Mouse (Mus musculus): ENCODE measurements around the gene Cpa2. TPM values are rescaled to one million over a fixed set of nuclear protein-coding genes. Genes with fewer than 3 reads are reported as not detected.

Gene Cpa2
- polyA plus RNA-seq, 1 experiment from 2014 or later: 3.3 TPM

DNA sequence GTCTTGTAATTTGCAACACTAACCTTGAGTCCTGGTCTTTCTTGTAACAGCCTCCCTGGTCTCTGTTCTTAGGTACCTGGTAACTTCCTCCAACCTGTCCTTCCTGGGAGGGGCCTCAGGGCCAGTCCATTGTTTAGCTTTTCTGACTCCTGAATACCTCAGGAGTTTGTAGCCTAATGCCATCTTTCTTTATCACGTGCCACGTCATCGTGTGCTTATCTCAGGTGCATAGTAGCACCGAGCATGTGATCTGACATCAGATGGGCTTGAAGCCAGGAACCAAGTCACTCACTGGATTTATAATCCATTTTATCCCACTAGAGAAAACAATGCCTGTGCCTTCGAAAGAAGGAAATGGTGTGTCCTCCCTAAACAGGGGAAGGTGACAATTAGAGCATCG lies 22.2 kb downstream of the Cpa2 start:
- Histone ChIP-seq H3K9ac (ENCODE audit: low read depth, low read length) (no peak overlapping the region), H3K27ac (replicated peaks; ENCODE audit: low read depth, low read length) (no peak overlapping the region), H3K9me3 (ENCODE audit: control insufficient read depth, low read length) (no peaks in the 10 kb centered on the region), H3K27me3 (replicated peaks; ENCODE audit: control insufficient read depth, insufficient read depth, low read length) (no peaks in the 10 kb centered on the region), H3K4me2 (ENCODE audit: low read depth, low read length) (no peak overlapping the region), H3K4me3 (ENCODE audit: low read depth, low read length) (no peak overlapping the region), H3K36me3 (ENCODE audit: control insufficient read depth, insufficient read depth, low read length) (no peaks in the 10 kb centered on the region), H3K4me1 (ENCODE audit: control insufficient read depth, insufficient read depth, low read length) (no peaks in the 10 kb centered on the region)
- WGBS: 80% methylated on average over 6 of the region's 6 CpGs
- ATAC-seq (ENCODE audit: low read depth) (no peak), DNase-seq (ENCODE audit: low spot score) (no peak)

DNA sequence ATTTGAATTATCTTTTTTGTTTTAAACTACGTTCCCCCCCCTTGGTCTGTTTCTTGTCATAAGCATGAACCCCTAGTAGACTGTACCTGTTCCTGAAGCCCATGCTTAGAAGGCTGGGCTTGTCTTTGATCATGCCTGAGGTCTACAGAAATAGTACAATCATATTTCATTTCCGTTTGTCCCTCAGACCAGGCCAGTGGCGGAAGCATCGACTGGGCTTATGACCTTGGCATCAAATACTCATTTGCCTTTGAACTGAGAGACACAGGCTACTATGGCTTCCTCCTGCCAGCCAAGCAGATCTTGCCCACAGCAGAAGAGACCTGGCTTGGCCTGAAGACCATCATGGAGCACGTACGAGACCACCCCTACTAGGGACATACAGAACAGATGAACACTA lies 22.7 kb downstream of the Cpa2 start:
- Histone ChIP-seq H3K9ac (ENCODE audit: low read depth, low read length) (no peak overlapping the region), H3K27me3 (replicated peaks; ENCODE audit: control insufficient read depth, insufficient read depth, low read length) (no peaks in the 10 kb centered on the region), H3K27ac (replicated peaks; ENCODE audit: low read depth, low read length) (no peak overlapping the region), H3K36me3 (ENCODE audit: control insufficient read depth, insufficient read depth, low read length) (no peaks in the 10 kb centered on the region), H3K4me2 (ENCODE audit: low read depth, low read length) (no peak overlapping the region), H3K4me3 (ENCODE audit: low read depth, low read length) (no peak overlapping the region), H3K4me1 (ENCODE audit: control insufficient read depth, insufficient read depth, low read length) (no peaks in the 10 kb centered on the region), H3K9me3 (ENCODE audit: control insufficient read depth, low read length) (no peaks in the 10 kb centered on the region)
- no peak for ATAC-seq (ENCODE audit: low read depth)
- 91% methylated on average over 6 of the region's 6 CpGs for WGBS
- no peak for DNase-seq (ENCODE audit: low spot score)

DNA sequence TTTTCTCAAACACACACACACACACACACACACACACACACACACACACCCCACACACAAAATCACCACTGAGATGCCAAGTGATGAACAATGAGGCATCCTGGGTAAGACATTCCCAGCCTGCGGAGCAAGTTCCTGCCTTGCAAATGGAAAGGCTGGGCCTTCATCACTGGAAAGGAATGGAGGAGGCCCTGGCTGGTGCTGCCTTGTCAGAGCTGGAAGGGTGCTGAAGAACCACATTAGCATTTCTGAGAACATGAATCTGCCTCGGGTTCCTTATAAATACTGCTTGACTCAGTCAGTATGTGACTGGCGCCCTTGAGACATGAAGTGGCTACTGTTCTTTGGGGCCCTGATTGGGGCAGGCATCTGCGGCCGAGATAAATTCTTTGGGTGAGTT lies 26.7 kb downstream of the Cpa2 start, which contains the start of gene Cpa4:
Gene Cpa4, plus strand, starts transcription at position 301 of the 400 bp plus-strand sequence.
- Histone ChIP-seq H3K9me3 (ENCODE audit: control insufficient read depth, low read length) (no peaks in the 10 kb centered on the region), H3K27me3 (replicated peaks; ENCODE audit: control insufficient read depth, insufficient read depth, low read length) (no peaks in the 10 kb centered on the region), H3K4me3 (ENCODE audit: low read depth, low read length) (no peak within 1 kb of the TSS), H3K9ac (ENCODE audit: low read depth, low read length) (no peak within 1 kb of the TSS), H3K36me3 (ENCODE audit: control insufficient read depth, insufficient read depth, low read length) (no peaks in the 10 kb centered on the region), H3K4me1 (ENCODE audit: control insufficient read depth, insufficient read depth, low read length) (peaks cover 10% of the 10 kb centered on the region), H3K27ac (replicated peaks; ENCODE audit: low read depth, low read length) (no peak within 1 kb of the TSS), H3K4me2 (ENCODE audit: low read depth, low read length) (no peak within 1 kb of the TSS)
- 61% methylated on average over 5 of the region's 5 CpGs for WGBS
- no peak for DNase-seq (ENCODE audit: low spot score)
- ATAC-seq (ENCODE audit: low read depth): no peak

DNA sequence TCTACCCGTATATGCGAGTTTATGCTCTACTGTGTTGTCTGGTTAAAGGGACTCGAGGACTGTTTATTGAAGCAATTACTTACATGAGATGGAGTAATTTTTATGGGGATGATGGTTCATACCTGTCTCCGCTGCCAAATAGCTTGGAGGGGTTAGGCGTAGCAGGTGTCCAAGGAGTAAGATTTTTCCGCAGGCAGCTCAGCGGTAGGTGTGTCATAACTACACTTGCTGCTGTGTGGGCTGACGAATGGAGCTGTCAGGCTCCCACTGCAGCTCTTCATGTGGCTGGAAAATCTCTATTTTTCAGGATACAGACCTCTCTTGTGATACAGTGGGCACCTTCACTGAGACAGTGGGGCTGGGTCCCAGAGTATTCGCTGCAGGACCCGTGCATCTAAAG lies 27.9 kb downstream of the Cpa2 start:
- H3K4me2 ChIP-seq (ENCODE audit: low read depth, low read length): no peak overlapping the region
- no peak overlapping the region for H3K4me3 ChIP-seq (ENCODE audit: low read depth, low read length)
- H3K27me3 ChIP-seq (replicated peaks; ENCODE audit: control insufficient read depth, insufficient read depth, low read length): no peaks in the 10 kb centered on the region
- ATAC-seq (ENCODE audit: low read depth) (no peak), DNase-seq (ENCODE audit: low spot score) (no peak)
- WGBS: 83% methylated on average over 10 of the region's 10 CpGs
- H3K4me1 ChIP-seq (ENCODE audit: control insufficient read depth, insufficient read depth, low read length): peaks cover 22% of the 10 kb centered on the region
- H3K9ac ChIP-seq (ENCODE audit: low read depth, low read length): no peak overlapping the region
- no peaks in the 10 kb centered on the region for H3K9me3 ChIP-seq (ENCODE audit: control insufficient read depth, low read length)
- H3K27ac ChIP-seq (replicated peaks; ENCODE audit: low read depth, low read length): no peak overlapping the region
- H3K36me3 ChIP-seq (ENCODE audit: control insufficient read depth, insufficient read depth, low read length): no peaks in the 10 kb centered on the region

DNA sequence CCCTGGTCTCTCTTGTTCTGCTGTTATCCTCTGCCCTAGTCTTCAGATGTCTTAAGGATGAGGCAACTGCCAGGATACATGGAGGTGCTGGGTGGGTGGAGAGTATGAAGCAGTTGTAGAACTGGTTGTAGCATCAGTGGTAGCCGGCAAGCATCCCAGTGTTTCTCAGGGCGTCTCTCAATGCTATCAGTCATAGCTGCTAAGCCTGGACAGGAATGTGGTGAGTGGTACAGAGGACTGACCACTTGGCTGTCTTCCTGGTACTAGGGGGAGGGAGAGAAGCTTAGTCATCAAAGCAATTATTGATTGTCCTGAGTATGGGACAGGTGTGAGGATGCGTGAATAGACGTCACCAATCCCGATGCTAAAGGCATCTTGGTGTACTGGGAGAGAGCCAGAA lies 28.6 kb downstream of the Cpa2 start:
- Histone ChIP-seq H3K27ac (replicated peaks; ENCODE audit: low read depth, low read length) (no peak overlapping the region), H3K27me3 (replicated peaks; ENCODE audit: control insufficient read depth, insufficient read depth, low read length) (no peaks in the 10 kb centered on the region), H3K9ac (ENCODE audit: low read depth, low read length) (no peak overlapping the region), H3K9me3 (ENCODE audit: control insufficient read depth, low read length) (no peaks in the 10 kb centered on the region), H3K4me1 (ENCODE audit: control insufficient read depth, insufficient read depth, low read length) (peaks cover 29% of the 10 kb centered on the region), H3K36me3 (ENCODE audit: control insufficient read depth, insufficient read depth, low read length) (no peaks in the 10 kb centered on the region), H3K4me2 (ENCODE audit: low read depth, low read length) (no peak overlapping the region), H3K4me3 (ENCODE audit: low read depth, low read length) (no peak overlapping the region)
- 85% methylated on average over 5 of the region's 5 CpGs for WGBS
- no peak for ATAC-seq (ENCODE audit: low read depth)
- DNase-seq (ENCODE audit: low spot score): no peak

DNA sequence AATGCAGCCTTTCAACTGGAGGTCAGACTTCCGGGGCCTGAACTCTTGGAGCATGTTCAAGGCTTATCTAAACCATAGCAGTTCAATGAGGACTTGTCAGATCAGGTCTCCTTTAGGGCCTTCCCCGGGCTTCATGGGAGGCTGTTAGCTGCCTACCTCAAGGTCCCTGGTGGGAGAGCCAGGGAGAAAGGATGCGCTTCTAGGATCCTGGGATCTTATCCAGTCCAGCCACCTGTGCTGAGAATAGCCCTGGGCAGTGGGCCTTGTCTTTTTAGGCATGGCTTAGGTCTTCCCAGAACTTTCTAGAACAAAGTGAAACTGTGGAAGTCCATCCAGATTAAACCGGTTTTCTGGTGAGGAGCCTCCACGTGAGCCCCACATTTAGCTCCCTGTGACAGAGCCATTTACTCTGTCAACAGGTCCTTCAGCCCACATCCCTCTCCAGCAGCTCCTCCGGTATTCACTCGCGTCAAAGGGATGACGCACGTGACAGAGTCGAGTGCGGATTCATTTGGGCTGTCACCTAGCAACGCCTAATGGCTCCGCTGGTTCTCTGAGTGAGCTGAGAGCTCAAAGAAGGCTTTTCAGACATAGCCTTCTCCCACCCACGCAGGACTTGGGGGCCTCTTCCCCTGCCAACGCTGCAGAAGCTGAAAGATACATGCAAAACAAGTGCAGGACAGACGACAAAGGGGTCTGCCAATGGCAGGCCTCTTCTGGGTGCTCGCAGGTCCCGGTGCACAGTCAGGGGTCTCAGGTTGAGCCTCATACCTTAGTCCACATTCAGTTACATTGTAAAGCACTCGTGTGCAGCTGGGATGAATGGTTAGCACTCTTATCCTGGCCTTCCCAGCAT lies 31.3 kb downstream of the Cpa2 start:
- 68% methylated on average over 20 of the region's 20 CpGs for WGBS
- no peak overlapping the region for H3K4me2 ChIP-seq (ENCODE audit: low read depth, low read length)
- no peaks in the 10 kb centered on the region for H3K27me3 ChIP-seq (replicated peaks; ENCODE audit: control insufficient read depth, insufficient read depth, low read length)
- H3K9ac ChIP-seq (ENCODE audit: low read depth, low read length): no peak overlapping the region
- DNase-seq (ENCODE audit: low spot score) (peak; percentile 76), ATAC-seq (ENCODE audit: low read depth) (peak; percentile 37; the same call in 1 of the 2 replicates)
- H3K36me3 ChIP-seq (ENCODE audit: control insufficient read depth, insufficient read depth, low read length): no peaks in the 10 kb centered on the region
- H3K27ac ChIP-seq (replicated peaks; ENCODE audit: low read depth, low read length): peak overlapping the region; percentile 95
- peaks cover 42% of the 10 kb centered on the region for H3K4me1 ChIP-seq (ENCODE audit: control insufficient read depth, insufficient read depth, low read length)
- H3K9me3 ChIP-seq (ENCODE audit: control insufficient read depth, low read length): no peaks in the 10 kb centered on the region
- H3K4me3 ChIP-seq (ENCODE audit: low read depth, low read length): no peak overlapping the region

DNA sequence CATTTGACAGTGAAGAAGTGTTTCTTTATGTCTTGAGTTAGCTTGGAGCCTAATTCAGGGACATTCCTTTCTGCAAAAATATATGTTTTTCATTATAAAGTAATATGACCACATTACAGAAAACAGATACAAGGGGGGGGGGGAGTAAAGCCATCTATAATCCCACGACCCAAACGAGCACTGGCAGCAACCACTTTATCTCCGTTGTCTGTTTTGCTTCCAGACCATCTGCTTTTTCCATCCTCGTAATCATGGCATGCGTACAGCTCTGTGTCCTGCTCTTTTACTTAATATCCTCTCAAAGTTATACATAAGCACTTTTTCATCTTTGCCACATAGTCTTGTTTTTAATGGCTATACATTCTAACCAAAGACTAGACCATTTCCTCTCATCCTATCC lies 32.0 kb downstream of the Cpa2 start:
- H3K9me3 ChIP-seq (ENCODE audit: control insufficient read depth, low read length): no peaks in the 10 kb centered on the region
- H3K9ac ChIP-seq (ENCODE audit: low read depth, low read length): no peak overlapping the region
- H3K36me3 ChIP-seq (ENCODE audit: control insufficient read depth, insufficient read depth, low read length): no peaks in the 10 kb centered on the region
- 37% methylated on average over 5 of the region's 5 CpGs for WGBS
- peak overlapping the region; percentile 95 for H3K27ac ChIP-seq (replicated peaks; ENCODE audit: low read depth, low read length)
- H3K4me1 ChIP-seq (ENCODE audit: control insufficient read depth, insufficient read depth, low read length): peaks cover 42% of the 10 kb centered on the region
- no peak overlapping the region for H3K4me2 ChIP-seq (ENCODE audit: low read depth, low read length)
- peak; percentile 83 for DNase-seq (ENCODE audit: low spot score)
- peak; percentile 9; the same call in 1 of the 2 replicates for ATAC-seq (ENCODE audit: low read depth)
- H3K27me3 ChIP-seq (replicated peaks; ENCODE audit: control insufficient read depth, insufficient read depth, low read length): no peaks in the 10 kb centered on the region
- no peak overlapping the region for H3K4me3 ChIP-seq (ENCODE audit: low read depth, low read length)

DNA sequence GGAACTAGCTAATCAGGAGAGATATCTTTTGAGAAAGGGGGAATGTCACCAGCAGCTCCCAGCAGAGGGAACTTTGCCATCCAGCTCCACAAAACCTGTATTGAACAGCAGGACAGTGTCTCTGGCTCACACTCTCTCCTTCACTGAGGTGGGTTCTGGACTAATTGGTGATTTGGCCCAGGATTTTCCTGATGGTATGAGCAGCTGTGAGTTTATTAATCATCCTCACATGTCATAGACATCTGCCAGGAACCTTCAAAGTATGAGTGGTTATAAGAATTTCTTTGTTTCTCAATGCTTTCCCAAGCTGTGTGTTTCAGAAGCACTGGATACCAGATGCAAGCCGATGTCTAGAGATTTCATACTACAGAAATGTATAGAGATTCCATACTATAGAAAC lies 33.6 kb downstream of the Cpa2 start:
- no peak overlapping the region for H3K4me3 ChIP-seq (ENCODE audit: low read depth, low read length)
- DNase-seq (ENCODE audit: low spot score) (peak; percentile 50), ATAC-seq (ENCODE audit: low read depth) (no peak)
- 51% methylated on average over 1 of the region's 1 CpGs for WGBS
- peaks cover 42% of the 10 kb centered on the region for H3K4me1 ChIP-seq (ENCODE audit: control insufficient read depth, insufficient read depth, low read length)
- H3K27me3 ChIP-seq (replicated peaks; ENCODE audit: control insufficient read depth, insufficient read depth, low read length): no peaks in the 10 kb centered on the region
- peak overlapping the region; percentile 5; the same call in 1 of the 2 replicates for H3K4me2 ChIP-seq (ENCODE audit: low read depth, low read length)
- H3K36me3 ChIP-seq (ENCODE audit: control insufficient read depth, insufficient read depth, low read length): no peaks in the 10 kb centered on the region
- peak overlapping the region; percentile 95 for H3K27ac ChIP-seq (replicated peaks; ENCODE audit: low read depth, low read length)
- H3K9ac ChIP-seq (ENCODE audit: low read depth, low read length): no peak overlapping the region
- no peaks in the 10 kb centered on the region for H3K9me3 ChIP-seq (ENCODE audit: control insufficient read depth, low read length)
